Mouse (Mus musculus): ENCODE results near the gene 1700049E17Rik2. TPM values are rescaled to one million over a fixed set of nuclear protein-coding genes. Genes with fewer than 3 reads are reported as not detected.

The 1700049E17Rik2 gene
- not detected for polyA plus RNA-seq (2014; fragmentation: Illumina TruSeq; extraction: RNeasy Lipid Tissue Mini Kit (QIAGEN cat#74804); ENCODE audit: low read depth, low replicate concordance)

DNA sequence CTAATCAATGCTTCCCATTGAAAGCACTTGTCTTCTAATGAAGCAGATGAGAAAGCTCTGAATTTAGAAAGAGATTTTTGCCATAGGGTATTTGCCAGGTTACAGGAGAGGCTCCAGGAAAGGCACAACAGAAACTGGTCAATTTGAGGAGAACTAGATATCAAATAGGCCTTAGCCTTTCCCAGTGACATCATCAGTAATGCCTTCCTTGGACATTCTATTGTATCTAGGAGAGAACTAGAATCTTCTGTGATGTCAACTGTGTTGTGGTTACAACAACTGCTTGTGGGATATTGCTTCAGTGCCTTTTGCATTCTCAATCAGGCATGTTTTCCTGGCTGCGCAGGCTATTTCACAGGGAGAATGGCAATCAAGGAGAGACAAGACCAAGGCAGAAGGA is at the start of gene 1700049E17Rik2:
TSS of gene 1700049E17Rik2 (plus strand) at position 301 of the 400 bp plus-strand sequence.

DNA sequence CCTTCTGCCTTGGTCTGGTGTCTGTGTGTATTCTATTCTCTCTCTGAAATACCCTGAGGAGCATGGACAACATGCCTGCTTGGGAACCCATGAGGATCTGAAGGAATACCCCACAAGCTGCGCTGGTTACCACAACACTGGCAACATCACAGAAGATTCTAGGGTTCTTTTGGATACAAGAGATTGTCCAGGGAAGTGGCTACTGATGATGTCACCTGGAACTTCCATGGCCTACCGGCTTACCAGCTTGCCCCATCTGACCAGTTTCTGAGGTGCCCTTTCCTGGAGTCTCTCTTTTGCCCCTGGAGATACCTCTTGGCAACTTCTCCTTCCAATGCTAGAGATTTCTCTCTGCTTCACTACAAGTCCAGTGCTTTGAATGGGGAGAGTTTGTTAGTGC is 17.5 kb upstream of the 1700049E17Rik2 start, which contains the start of gene Gm7970:
TSS of gene Gm7970 (minus strand) at position 101 of the 400 bp plus-strand sequence.

DNA sequence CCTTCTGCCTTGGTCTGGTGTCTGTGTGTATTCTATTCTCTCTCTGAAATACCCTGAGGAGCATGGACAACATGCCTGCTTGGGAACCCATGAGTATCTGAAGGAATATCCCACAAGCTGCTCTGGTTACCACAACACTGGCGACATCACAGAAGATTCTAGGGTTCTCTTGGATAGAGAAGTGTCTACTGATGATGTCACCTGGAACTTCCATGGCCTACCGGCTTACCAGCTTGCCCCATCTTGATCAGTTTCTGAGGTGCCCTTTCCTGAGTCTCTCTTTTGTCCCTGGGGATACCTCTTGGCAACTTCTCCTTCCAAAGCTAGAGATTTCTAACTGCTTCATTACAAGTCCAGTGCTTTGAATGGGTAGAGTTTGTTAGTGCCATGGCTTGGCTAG is 51.5 kb downstream of the 1700049E17Rik2 start, which contains the start of gene Gm3072:
TSS of gene Gm3072 (minus strand) at position 101 of the 400 bp plus-strand sequence.

Other genes with a start within 250 kb of the 1700049E17Rik2 start
- not detected for gene Gm5798, start 224.6 kb upstream of the 1700049E17Rik2 start, polyA plus RNA-seq (2014; fragmentation: Illumina TruSeq; extraction: RNeasy Lipid Tissue Mini Kit (QIAGEN cat#74804); ENCODE audit: low read depth, low replicate concordance)
- not detected for gene Gm7945, start 186.8 kb upstream of the 1700049E17Rik2 start, polyA plus RNA-seq (2014; fragmentation: Illumina TruSeq; extraction: RNeasy Lipid Tissue Mini Kit (QIAGEN cat#74804); ENCODE audit: low read depth, low replicate concordance)
- not detected for gene Gm6482, start 164.9 kb upstream of the 1700049E17Rik2 start, polyA plus RNA-seq (2014; fragmentation: Illumina TruSeq; extraction: RNeasy Lipid Tissue Mini Kit (QIAGEN cat#74804); ENCODE audit: low read depth, low replicate concordance)
- gene Gm7954, start 119.7 kb upstream of the 1700049E17Rik2 start, polyA plus RNA-seq (2014; fragmentation: Illumina TruSeq; extraction: RNeasy Lipid Tissue Mini Kit (QIAGEN cat#74804); ENCODE audit: low read depth, low replicate concordance), result not detected
- not detected for gene Gm3486, start 83.7 kb upstream of the 1700049E17Rik2 start, polyA plus RNA-seq (2014; fragmentation: Illumina TruSeq; extraction: RNeasy Lipid Tissue Mini Kit (QIAGEN cat#74804); ENCODE audit: low read depth, low replicate concordance)
- gene Gm7970, start 17.6 kb upstream of the 1700049E17Rik2 start, polyA plus RNA-seq (2014; fragmentation: Illumina TruSeq; extraction: RNeasy Lipid Tissue Mini Kit (QIAGEN cat#74804); ENCODE audit: low read depth, low replicate concordance), result not detected
- gene Gm3072, start 51.4 kb downstream of the 1700049E17Rik2 start, polyA plus RNA-seq (2014; fragmentation: Illumina TruSeq; extraction: RNeasy Lipid Tissue Mini Kit (QIAGEN cat#74804); ENCODE audit: low read depth, low replicate concordance), result not detected
- not detected for gene Gm3676, start 73.3 kb downstream of the 1700049E17Rik2 start, polyA plus RNA-seq (2014; fragmentation: Illumina TruSeq; extraction: RNeasy Lipid Tissue Mini Kit (QIAGEN cat#74804); ENCODE audit: low read depth, low replicate concordance)
- gene Gm8068, start 128.7 kb downstream of the 1700049E17Rik2 start, polyA plus RNA-seq (2014; fragmentation: Illumina TruSeq; extraction: RNeasy Lipid Tissue Mini Kit (QIAGEN cat#74804); ENCODE audit: low read depth, low replicate concordance), result not detected
- gene Gm7929, start 177.4 kb downstream of the 1700049E17Rik2 start, polyA plus RNA-seq (2014; fragmentation: Illumina TruSeq; extraction: RNeasy Lipid Tissue Mini Kit (QIAGEN cat#74804); ENCODE audit: low read depth, low replicate concordance), result not detected
- gene Gm47189, start 199.2 kb downstream of the 1700049E17Rik2 start, polyA plus RNA-seq (2014; fragmentation: Illumina TruSeq; extraction: RNeasy Lipid Tissue Mini Kit (QIAGEN cat#74804); ENCODE audit: low read depth, low replicate concordance), result not detected